In genomic region chr1:77870125-77870524, GRCm38 (mm10) we compare ENCODE assay signal across 17 mouse cellular contexts.
"Had no signal": no experiment of that assay in that cellular context is flagged by ENCODE, and none has a peak within 500 bp of the region (broad histone marks: within the 10 kb centered on the region; RNA-seq: fewer than 3 reads in every experiment).

No protein-coding gene starts in this region.

- H3K36me3 ChIP-seq: midbrain, embryonic 10.5 days; midbrain, embryonic 12.5 days; neural tube, embryonic 13.5 days; neural tube, embryonic 15.5 days had no signal

- DNase-seq: lung, adult 18-20 months; lung, embryonic 14.5 days; lung, postnatal 4 days; midbrain, embryonic 14.5 days; retina, postnatal 1 day; right cerebral cortex, adult 18-20 months; right cerebral cortex, postnatal 25 days; right cerebral cortex, postnatal 4 days; spleen, adult 18-20 months; thymus, adult 18-20 months; thymus, postnatal 14 days; thymus, postnatal 36 days had no signal

- H3K27ac ChIP-seq: midbrain, embryonic 10.5 days; midbrain, embryonic 12.5 days; neural tube, embryonic 13.5 days; neural tube, embryonic 15.5 days had no signal

- H3K9ac ChIP-seq: lung, embryonic 14.5 days; midbrain, embryonic 12.5 days; neural tube, embryonic 13.5 days; neural tube, embryonic 15.5 days had no signal

- H3K9me3 ChIP-seq: midbrain, embryonic 10.5 days; midbrain, embryonic 12.5 days; neural tube, embryonic 13.5 days; neural tube, embryonic 15.5 days had no signal

- H3K27me3 ChIP-seq: midbrain, embryonic 12.5 days; neural tube, embryonic 13.5 days; neural tube, embryonic 15.5 days had no signal

- H3K4me1 ChIP-seq: midbrain, embryonic 10.5 days; midbrain, embryonic 12.5 days; neural tube, embryonic 13.5 days; neural tube, embryonic 15.5 days had no signal

- H3K4me2 ChIP-seq: lung, embryonic 14.5 days; midbrain, embryonic 12.5 days; neural tube, embryonic 13.5 days; neural tube, embryonic 15.5 days had no signal

- H3K4me3 ChIP-seq: midbrain, embryonic 10.5 days; midbrain, embryonic 12.5 days; myocyte; neural tube, embryonic 13.5 days; neural tube, embryonic 15.5 days had no signal
